Comparison of ENCODE assay signal across 10 mouse cellular contexts in the genomic region with DNA sequence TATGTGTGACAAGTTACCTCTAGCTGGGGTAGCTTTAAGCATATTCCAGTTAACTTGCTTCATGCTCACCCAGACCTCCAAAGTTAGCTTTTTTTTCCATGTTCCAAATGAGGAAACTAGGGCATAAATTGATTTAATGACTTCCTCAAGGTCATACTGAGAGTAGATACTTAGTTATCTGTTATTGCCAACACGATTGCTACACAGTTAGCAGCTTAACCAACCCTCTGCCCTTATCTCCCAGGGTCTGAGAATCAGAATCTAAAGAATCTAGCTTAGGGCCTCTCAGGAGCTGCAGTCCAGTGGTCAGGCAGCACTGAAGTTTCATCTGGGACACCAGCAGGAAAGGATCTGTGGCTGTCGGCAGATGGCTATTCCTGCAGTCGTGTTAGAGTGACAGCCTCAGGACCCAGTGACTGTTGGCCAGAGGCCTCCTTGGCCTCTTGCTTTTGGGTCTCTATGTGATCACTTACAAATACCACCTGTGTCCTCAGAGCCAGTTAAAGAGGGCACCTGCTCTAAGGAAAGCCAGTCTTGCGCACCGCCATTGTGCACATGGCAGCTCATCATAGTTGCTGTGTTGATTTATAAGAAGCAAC.
DNase-seq lines count a peak whose midpoint lies in the region; ATAC-seq and TF ChIP-seq lines count a peak whose summit lies in the region.
"Had no signal": no experiment of that assay in that cellular context is flagged by ENCODE, and none has a peak within 500 bp of the region (broad histone marks: within the 10 kb centered on the region; RNA-seq: fewer than 3 reads in every experiment).

No protein-coding gene starts in this region.

- WGBS in forebrain, embryonic 14.5 days = 82% methylated on average over 5 of the region's 5 CpGs
- 81% methylated on average over 5 of the region's 5 CpGs for WGBS in forebrain, embryonic 15.5 days
- WGBS in lung, embryonic 15.5 days = 41% methylated on average over 5 of the region's 5 CpGs
- WGBS in cerebellum, adult 2 months = 50% methylated on average over 5 of the region's 5 CpGs
- 48% methylated on average over 5 of the region's 5 CpGs for WGBS in intestine, postnatal 0 days
- 47% methylated on average over 5 of the region's 5 CpGs for WGBS in heart, embryonic 12.5 days
- 66% methylated on average over 5 of the region's 5 CpGs for WGBS in heart, adult 2 months

- no peak overlapping the region for H3K9ac ChIP-seq in forebrain, embryonic 14.5 days (ENCODE audit: low read length)
- H3K9ac ChIP-seq in forebrain, embryonic 15.5 days (replicated peaks) = no peak overlapping the region
- no peak overlapping the region for H3K9ac ChIP-seq in lung, embryonic 15.5 days
- H3K9ac ChIP-seq in intestine, postnatal 0 days (ENCODE audit: low read depth, low read length) = no peak overlapping the region
- no peak overlapping the region for H3K9ac ChIP-seq in heart, embryonic 12.5 days
- no peak overlapping the region for H3K9ac ChIP-seq in heart, adult 2 months (ENCODE audit: low read depth, low read length)

- H3K27ac ChIP-seq in forebrain, embryonic 14.5 days (ENCODE audit: low read depth, low read length) = no peak overlapping the region
- no peak overlapping the region for H3K27ac ChIP-seq in forebrain, embryonic 15.5 days (replicated peaks)
- peak overlapping the region; percentile 73 for H3K27ac ChIP-seq in lung, embryonic 15.5 days
- no peak overlapping the region; the same call in 1 of the 2 replicates for H3K27ac ChIP-seq in cerebellum, adult 2 months (ENCODE audit: insufficient read depth, low read length)
- H3K27ac ChIP-seq in intestine, postnatal 0 days (ENCODE audit: low read depth, low read length) = no peak overlapping the region
- no peak overlapping the region for H3K27ac ChIP-seq in heart, embryonic 12.5 days (ENCODE audit: poor library complexity, severe bottlenecking)
- H3K27ac ChIP-seq in heart, adult 2 months = no peak overlapping the region
- H3K27ac ChIP-seq: macrophage had no signal

- no peak overlapping the region for H3K4me3 ChIP-seq in forebrain, embryonic 14.5 days (ENCODE audit: low read depth, low read length)
- H3K4me3 ChIP-seq in forebrain, embryonic 15.5 days = no peak overlapping the region
- H3K4me3 ChIP-seq in lung, embryonic 15.5 days = no peak overlapping the region
- H3K4me3 ChIP-seq in cerebellum, adult 2 months (replicated peaks; ENCODE audit: insufficient read depth, low read depth, low read length) = no peak overlapping the region
- H3K4me3 ChIP-seq in intestine, postnatal 0 days (ENCODE audit: low read depth, low read length) = no peak overlapping the region
- H3K4me3 ChIP-seq in heart, embryonic 12.5 days = no peak overlapping the region
- no peak overlapping the region for H3K4me3 ChIP-seq in heart, adult 2 months

- H3K4me2 ChIP-seq in forebrain, embryonic 14.5 days (ENCODE audit: low read length) = no peak overlapping the region
- H3K4me2 ChIP-seq in forebrain, embryonic 15.5 days (replicated peaks) = no peak overlapping the region
- H3K4me2 ChIP-seq in lung, embryonic 15.5 days = no peak overlapping the region
- H3K4me2 ChIP-seq in intestine, postnatal 0 days (replicated peaks; ENCODE audit: low read depth) = peak overlapping the region; percentile 13; the same call in 1 of the 2 replicates
- no peak overlapping the region for H3K4me2 ChIP-seq in heart, embryonic 12.5 days

- DNase-seq in forebrain, embryonic 14.5 days (ENCODE audit: low spot score) = no peak
- DNase-seq in lung, adult 18-20 months = no peak
- peak; percentile 38 for DNase-seq in cerebellum, adult 2 months
- no peak for DNase-seq in heart, adult 2 months
- DNase-seq: B cell, adult 2 months had no signal

- no peaks in the 10 kb centered on the region for H3K4me1 ChIP-seq in forebrain, embryonic 14.5 days (ENCODE audit: control insufficient read depth, insufficient read depth, low read length)
- H3K4me1 ChIP-seq in forebrain, embryonic 15.5 days = peaks cover 12% of the 10 kb centered on the region; the same call in 1 of the 2 replicates
- peaks cover 39% of the 10 kb centered on the region for H3K4me1 ChIP-seq in lung, embryonic 15.5 days
- peaks cover 20% of the 10 kb centered on the region for H3K4me1 ChIP-seq in cerebellum, adult 2 months (ENCODE audit: control insufficient read depth, insufficient read depth, low read length)
- H3K4me1 ChIP-seq in intestine, postnatal 0 days (replicated peaks; ENCODE audit: control insufficient read depth, insufficient read depth, low read length) = peaks cover 5% of the 10 kb centered on the region; the same call in 1 of the 2 replicates
- H3K4me1 ChIP-seq in heart, embryonic 12.5 days (replicated peaks) = peaks cover 26% of the 10 kb centered on the region
- no peaks in the 10 kb centered on the region for H3K4me1 ChIP-seq in heart, adult 2 months (ENCODE audit: control insufficient read depth, insufficient read depth, low read length)

- TF ChIP-seq CTCF in cerebellum, adult 2 months (IDR thresholded peaks at IDR 0.05; ENCODE audit: borderline replicate concordance, insufficient read depth, low read depth, low read length) = no peak
- TF ChIP-seq CTCF in intestine, postnatal 0 days (IDR thresholded peaks at IDR 0.05; ENCODE audit: low read depth) = no peak
- no peak for TF ChIP-seq CTCF in heart, adult 2 months (IDR thresholded peaks at IDR 0.05)

- H3K36me3 ChIP-seq in forebrain, embryonic 14.5 days (ENCODE audit: control insufficient read depth, insufficient read depth, low read length) = no peaks in the 10 kb centered on the region
- no peaks in the 10 kb centered on the region for H3K36me3 ChIP-seq in forebrain, embryonic 15.5 days
- no peaks in the 10 kb centered on the region for H3K36me3 ChIP-seq in lung, embryonic 15.5 days
- no peaks in the 10 kb centered on the region for H3K36me3 ChIP-seq in intestine, postnatal 0 days (ENCODE audit: control insufficient read depth, insufficient read depth)
- no peaks in the 10 kb centered on the region for H3K36me3 ChIP-seq in heart, embryonic 12.5 days
- no peaks in the 10 kb centered on the region for H3K36me3 ChIP-seq in heart, adult 2 months (ENCODE audit: control insufficient read depth, insufficient read depth, low read length)

- ATAC-seq in forebrain, embryonic 14.5 days = 0 out of 2 replicates have a peak, but pooled peaks have one; percentile 7
- ATAC-seq in forebrain, embryonic 15.5 days (replicated peaks) = no peak
- no peak for ATAC-seq in lung, embryonic 15.5 days (ENCODE audit: borderline replicate concordance, extremely low read depth, low FRiP score, low TSS enrichment)
- peak; percentile 43; the same call in 1 of the 2 replicates for ATAC-seq in intestine, postnatal 0 days
- ATAC-seq in heart, embryonic 12.5 days (ENCODE audit: insufficient number of reproducible peaks, low FRiP score) = no peak

- intact Hi-C loops in heart, adult 2 months (cut with DNase I) = no loop called here

- no peaks in the 10 kb centered on the region for H3K79me2 ChIP-seq in heart, adult 2 months (replicated peaks; ENCODE audit: control insufficient read depth, insufficient read depth, low read length)

- TF ChIP-seq POLR2A in cerebellum, adult 2 months (IDR thresholded peaks at IDR 0.05; ENCODE audit: borderline replicate concordance, insufficient read depth, low read length) = no peak
- TF ChIP-seq POLR2A in heart, adult 2 months (IDR thresholded peaks at IDR 0.05; ENCODE audit: insufficient read depth, low read depth, low read length) = no peak

- no peaks in the 10 kb centered on the region for H3K9me3 ChIP-seq in forebrain, embryonic 14.5 days (replicated peaks; ENCODE audit: control insufficient read depth, low read length)
- no peaks in the 10 kb centered on the region for H3K9me3 ChIP-seq in forebrain, embryonic 15.5 days
- no peaks in the 10 kb centered on the region for H3K9me3 ChIP-seq in lung, embryonic 15.5 days
- H3K9me3 ChIP-seq in intestine, postnatal 0 days (ENCODE audit: control insufficient read depth) = no peaks in the 10 kb centered on the region
- H3K9me3 ChIP-seq in heart, embryonic 12.5 days (replicated peaks) = no peaks in the 10 kb centered on the region

- TF ChIP-seq EP300 in heart, adult 2 months (IDR thresholded peaks at IDR 0.05; ENCODE audit: insufficient read depth, low read depth, low read length) = no peak

- no peaks in the 10 kb centered on the region for H3K27me3 ChIP-seq in forebrain, embryonic 14.5 days (replicated peaks; ENCODE audit: control insufficient read depth, insufficient read depth, low read length)
- no peaks in the 10 kb centered on the region for H3K27me3 ChIP-seq in forebrain, embryonic 15.5 days
- no peaks in the 10 kb centered on the region for H3K27me3 ChIP-seq in lung, embryonic 15.5 days
- H3K27me3 ChIP-seq in cerebellum, adult 2 months (ENCODE audit: control insufficient read depth, insufficient read depth, low read length) = no peaks in the 10 kb centered on the region
- H3K27me3 ChIP-seq in intestine, postnatal 0 days (replicated peaks; ENCODE audit: control insufficient read depth, insufficient read depth, low read length) = no peaks in the 10 kb centered on the region
- no peaks in the 10 kb centered on the region for H3K27me3 ChIP-seq in heart, embryonic 12.5 days (replicated peaks)
- H3K27me3 ChIP-seq in heart, adult 2 months (ENCODE audit: control insufficient read depth, insufficient read depth, low read length) = no peaks in the 10 kb centered on the region

Comparison
In these comparisons a context has a peak if more than half of its experiments do, and no peak if none do; other contexts are left out.
1. ATAC-seq: peak in forebrain, embryonic 14.5 days (single experiment) and intestine, postnatal 0 days (single experiment); none in forebrain, embryonic 15.5 days (single experiment), lung, embryonic 15.5 days (single experiment) and heart, embryonic 12.5 days (single experiment).
2. DNase-seq: peak in cerebellum, adult 2 months (2 of 2); none in forebrain, embryonic 14.5 days (single experiment), lung, adult 18-20 months (0 of 2) and heart, adult 2 months (0 of 2).